Mouse (Mus musculus): ENCODE measurements around the gene Rergl. TPM values are rescaled to one million over a fixed set of nuclear protein-coding genes. Genes with fewer than 3 reads are reported as not detected.

Rergl gene
- total RNA-seq (2021) = not detected

GRCm38 (mm10) chr6:139501876-139502275 is at the start of gene Rergl:
Gene Rergl, minus strand, starts transcription at chr6:139501976.
- intact Hi-C loops (cut with DNase I) = no loop called here
- DNase-seq (ENCODE audit: low spot score in 2 of 2) = no peak

DNA sequence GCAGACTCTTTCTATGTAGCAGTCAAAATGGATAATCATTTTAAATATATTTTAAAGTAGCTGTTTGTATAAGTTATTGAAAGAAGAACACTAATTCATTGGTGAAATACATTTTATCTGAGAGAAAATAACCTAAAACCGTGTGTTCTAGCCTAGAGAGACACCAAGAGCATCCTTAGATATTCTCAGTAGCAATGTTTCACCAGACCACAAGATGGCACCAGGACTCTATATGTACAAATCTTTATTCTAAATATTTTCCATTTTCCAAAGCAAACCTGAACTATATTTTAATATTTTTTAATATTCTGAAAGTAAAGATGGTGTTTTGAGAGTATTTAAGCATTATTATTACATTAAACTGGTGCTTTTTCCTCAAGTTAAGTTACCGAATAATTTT is 36.7 kb upstream of the Rergl start:
- intact Hi-C loops (cut with DNase I) = loop anchor here (5.0 kb wide), 1 partner anchor 39 kb away; no protein-coding TSS in a partner anchor
- DNase-seq (ENCODE audit: low spot score in 2 of 2) = no peak

- DNase-seq (ENCODE audit: low spot score in 2 of 2) = no peak
- intact Hi-C loops (cut with DNase I) = no loop called here
Measured at GRCm38 (mm10) chr6:139525406-139525805, 23.6 kb upstream of the Rergl start.

- no peak for DNase-seq (ENCODE audit: low spot score in 2 of 2)
- intact Hi-C loops (cut with DNase I) = no loop called here
Measured at GRCm38 (mm10) chr6:139524288-139524687, 22.5 kb upstream of the Rergl start.

GRCm38 (mm10) chr6:139514938-139515510 is 13.2 kb upstream of the Rergl start:
- intact Hi-C loops (cut with DNase I) = no loop called here
- DNase-seq (ENCODE audit: low spot score in 2 of 2) = no peak

DNA sequence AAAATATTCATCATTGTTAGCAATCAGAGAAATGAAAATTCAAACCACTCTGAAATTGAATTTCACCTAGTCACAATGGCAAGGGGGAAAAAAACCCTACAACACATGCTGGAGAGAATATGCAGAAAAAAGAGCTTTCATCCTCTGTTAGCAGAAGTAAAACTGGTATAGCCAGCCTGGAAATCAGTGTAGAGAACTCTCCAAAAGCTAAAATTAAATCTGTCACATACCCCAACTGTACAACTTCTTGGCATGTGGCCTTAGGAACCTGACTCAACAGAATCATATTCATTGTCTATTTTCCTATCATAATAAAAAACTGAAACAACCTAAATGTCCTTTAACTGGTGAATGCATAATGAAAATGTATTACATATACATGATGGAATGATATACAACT is 22.0 kb downstream of the Rergl start:
- intact Hi-C loops (cut with DNase I) = no loop called here

GRCm38 (mm10) chr6:139464980-139465379 is 36.8 kb downstream of the Rergl start:
- DNase-seq (ENCODE audit: low spot score in 2 of 2) = no peak
- intact Hi-C loops (cut with DNase I) = no loop called here

More for the DNA sequence above, 22.0 kb downstream of the Rergl start:
- DNase-seq (ENCODE audit: low spot score in 2 of 2) = no peak

GRCm38 (mm10) chr6:139464292-139464691 is 37.5 kb downstream of the Rergl start:
- intact Hi-C loops (cut with DNase I) = no loop called here
- no peak for DNase-seq (ENCODE audit: low spot score in 2 of 2)

GRCm38 (mm10) chr6:139461094-139461493 is 40.7 kb downstream of the Rergl start:
- no peak for DNase-seq (ENCODE audit: low spot score in 2 of 2)

DNA sequence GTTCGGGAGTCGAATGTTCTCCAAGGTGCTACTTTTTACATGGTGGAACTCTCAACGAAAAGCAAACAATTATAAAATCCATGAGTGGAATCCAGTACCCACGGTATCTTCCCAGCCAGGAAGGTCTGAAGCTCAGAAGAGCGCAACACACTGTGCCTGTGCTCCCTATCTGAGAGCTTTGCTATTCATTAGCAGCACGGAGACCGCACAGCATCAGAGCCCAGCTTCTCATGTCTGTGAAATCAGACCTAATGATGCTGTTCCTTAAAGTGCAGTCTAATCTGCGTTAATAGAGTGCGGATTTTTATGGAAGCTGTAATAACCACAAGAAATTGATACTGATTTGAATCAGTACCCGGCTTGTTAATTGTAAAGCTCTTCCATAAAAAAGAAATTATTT is 41.3 kb downstream of the Rergl start:
- no peak for DNase-seq (ENCODE audit: low spot score in 2 of 2)
- intact Hi-C loops (cut with DNase I) = no loop called here

More at GRCm38 (mm10) chr6:139461094-139461493, 40.7 kb downstream of the Rergl start:
- intact Hi-C loops (cut with DNase I) = no loop called here

GRCm38 (mm10) chr6:139443999-139444398 is 57.8 kb downstream of the Rergl start:
- intact Hi-C loops (cut with DNase I) = no loop called here
- DNase-seq (ENCODE audit: low spot score in 2 of 2) = no peak

Other genes with a start within 250 kb of the Rergl start
- under 1 TPM; 0.12 to 0.25 TPM for gene Pik3c2g, start 85.2 kb upstream of the Rergl start, total RNA-seq (2021)

Data from left cerebral cortex, postnatal 36 days (tissue).